Comparison of ENCODE assay signal across 22 mouse cellular contexts in genomic region chr8:70708281-70708680, GRCm38 (mm10). TPM values are rescaled to one million over a fixed set of nuclear protein-coding genes. Genes with fewer than 3 reads are reported as not detected.
"Had no signal": no experiment of that assay in that cellular context is flagged by ENCODE, and none has a peak within 500 bp of the region (broad histone marks: within the 10 kb centered on the region; RNA-seq: fewer than 3 reads in every experiment).

No protein-coding gene starts in this region.

- ATAC-seq: midbrain, embryonic 16.5 days had no signal

- H3K9me3 ChIP-seq: limb, embryonic 13.5 days; midbrain, embryonic 12.5 days; neural tube, embryonic 15.5 days had no signal

- H3K27ac ChIP-seq: limb, embryonic 13.5 days; liver, embryonic 14.5 days; midbrain, embryonic 12.5 days; neural tube, embryonic 15.5 days; stomach, postnatal 0 days had no signal

- H3K27me3 ChIP-seq: limb, embryonic 13.5 days; neural tube, embryonic 15.5 days had no signal

- H3K4me3 ChIP-seq: limb, embryonic 13.5 days; midbrain, embryonic 12.5 days; neural tube, embryonic 15.5 days had no signal

- H3K9ac ChIP-seq: limb, embryonic 13.5 days; liver, embryonic 14.5 days; midbrain, embryonic 12.5 days; neural tube, embryonic 15.5 days had no signal

- H3K4me1 ChIP-seq: limb, embryonic 13.5 days had no signal

- DNase-seq: kidney, postnatal 10 days; left cerebral cortex, postnatal 4 days; lung, adult 18-20 months; right cerebral cortex, adult 18-20 months; right cerebral cortex, postnatal 25 days; thymus, adult 2 months; thymus, postnatal 25 days had no signal

- H3K4me2 ChIP-seq: limb, embryonic 13.5 days; midbrain, embryonic 12.5 days; neural tube, embryonic 15.5 days had no signal

- H3K36me3 ChIP-seq: neural tube, embryonic 15.5 days had no signal

RNA-seq across cellular contexts. Expression of gene Iqcn, which starts 5.0 kb away (rescaled TPM):
- total RNA-seq: liver, adult 2 months; megakaryocyte-erythroid progenitor cell, adult 5-6 weeks had no signal
- polyA plus RNA-seq: limb, embryonic 13.5 days; liver, adult 2 months; liver, embryonic 14.5 days; lung, embryonic 16.5 days; midbrain, embryonic 16.5 days; neural tube, embryonic 11.5 days; stomach, postnatal 0 days; urinary bladder, adult 2 months had no signal

RNA-seq across cellular contexts. Expression of gene Gm3336, which starts 10.1 kb away (rescaled TPM):
- total RNA-seq: layer of hippocampus, adult 8-10 months; layer of hippocampus, postnatal 14 days; left cerebral cortex, adult 18-20 months; left cerebral cortex, postnatal 10 days; left cerebral cortex, postnatal 4 days; megakaryocyte-erythroid progenitor cell, adult 5-6 weeks had no signal
- polyA plus RNA-seq: limb, embryonic 13.5 days; lung, embryonic 16.5 days; midbrain, embryonic 12.5 days; midbrain, embryonic 16.5 days; neural tube, embryonic 11.5 days; neural tube, embryonic 15.5 days had no signal
